Mouse (Mus musculus) urinary bladder, postnatal 4 days (tissue): Measurements from ENCODE around the gene Cox20.
A peak's percentile ranks its signal among the peaks of the same experiment; 100 is the strongest.
"Not testable (repeated sequence)": the region's sequence is repeated elsewhere in the genome, so short reads cannot be mapped to it uniquely, and the experiment has no call there.

ENCODE experiments used
- DNase-seq, 2 experiments: peaks; one replicate each; pipeline ENCODE4 v3.0.0; 2021 to 2022; ENCODE audit warnings: low spot score in 2 of 2

Cox20 gene

DNA sequence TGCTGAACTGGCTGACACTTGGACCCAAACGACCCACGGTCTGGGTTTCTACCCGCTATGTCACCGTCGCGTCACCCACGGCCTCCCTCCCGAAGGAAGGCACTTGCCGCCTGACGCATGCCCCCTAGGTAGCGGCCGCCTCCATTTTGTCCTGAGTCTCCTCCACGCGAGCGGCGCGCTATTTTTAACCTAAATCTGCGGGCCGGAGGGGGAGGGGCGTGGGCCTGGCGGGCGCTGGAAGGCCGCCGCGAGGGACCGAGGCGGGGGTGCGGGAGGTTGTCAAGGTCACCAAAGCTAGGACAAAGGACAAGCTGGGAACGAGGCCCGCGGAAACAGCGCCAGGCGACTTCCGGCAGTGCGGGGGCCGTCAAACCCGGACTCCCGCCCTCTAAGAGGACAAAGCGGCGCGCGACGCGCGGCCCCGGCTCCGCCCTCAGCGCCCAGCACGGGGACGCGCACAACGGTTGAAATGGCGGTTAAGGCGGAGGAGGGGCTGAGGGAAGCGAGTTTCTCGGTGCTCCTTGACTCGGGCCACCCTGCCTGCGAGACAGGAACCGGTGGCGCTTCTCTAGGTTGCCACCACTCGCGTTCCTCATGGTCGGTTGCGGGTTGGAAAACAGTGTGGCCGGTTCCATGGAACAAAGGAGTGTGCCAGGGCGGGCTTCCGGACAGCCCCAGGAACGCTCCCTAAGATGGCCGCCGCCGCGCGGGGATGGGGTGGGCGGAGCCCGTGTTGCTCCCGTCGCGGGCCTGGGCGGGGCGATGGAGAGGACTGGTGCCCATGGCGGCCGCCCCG is at the start of gene Cox20:
Gene Cox20 (plus strand): TSS at position 742 of the 796 bp plus-strand sequence.
- DNase-seq, result peak; percentile 95 to 97

DNA sequence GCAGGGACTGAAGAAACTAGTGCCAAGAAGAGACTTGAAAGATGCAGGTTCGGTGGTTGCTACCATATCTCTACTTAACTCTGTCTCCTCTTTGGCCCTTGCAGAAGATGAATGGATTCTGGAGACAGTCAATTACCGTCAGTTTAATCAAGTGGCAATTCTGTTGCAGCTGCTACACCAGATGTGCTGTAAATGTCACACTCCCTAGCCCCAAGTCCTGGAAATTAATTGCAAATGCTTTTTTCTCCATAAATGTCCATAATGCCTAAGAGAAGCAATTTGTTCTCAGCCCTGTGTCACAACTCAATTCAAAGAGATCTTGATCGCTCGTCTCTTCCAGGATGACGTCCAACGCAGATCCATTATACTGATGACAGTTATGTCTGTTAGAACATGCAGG is 48.3 kb upstream of the Cox20 start:
- DNase-seq, result no peak

DNA sequence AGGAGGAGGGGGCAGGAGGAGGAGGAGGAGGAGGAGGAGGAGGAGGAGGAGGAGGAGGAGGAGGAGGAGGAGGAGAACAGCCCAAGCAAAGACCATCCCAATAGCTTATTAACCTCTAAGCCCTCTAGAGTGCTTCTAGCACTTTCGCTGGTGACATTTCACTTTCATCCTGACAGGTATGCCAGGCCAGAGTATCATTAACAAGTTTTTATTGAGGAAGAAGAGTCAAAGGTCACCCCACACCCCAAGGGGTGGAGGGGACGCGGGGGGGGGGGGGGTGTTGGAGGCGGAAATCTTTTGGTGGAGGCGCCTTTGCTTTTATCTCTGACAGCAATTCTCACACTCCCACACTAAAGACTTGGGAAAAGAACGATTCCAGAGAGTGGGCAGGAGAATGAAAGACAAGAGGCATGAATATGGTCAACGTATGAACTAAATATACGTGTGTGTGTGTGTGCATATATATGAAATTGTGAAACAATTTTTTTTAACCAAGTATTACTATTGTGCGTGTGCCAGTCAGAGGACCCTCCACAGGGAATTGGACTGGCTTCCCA is 43.7 kb upstream of the Cox20 start:
- DNase-seq, result no peak

DNA sequence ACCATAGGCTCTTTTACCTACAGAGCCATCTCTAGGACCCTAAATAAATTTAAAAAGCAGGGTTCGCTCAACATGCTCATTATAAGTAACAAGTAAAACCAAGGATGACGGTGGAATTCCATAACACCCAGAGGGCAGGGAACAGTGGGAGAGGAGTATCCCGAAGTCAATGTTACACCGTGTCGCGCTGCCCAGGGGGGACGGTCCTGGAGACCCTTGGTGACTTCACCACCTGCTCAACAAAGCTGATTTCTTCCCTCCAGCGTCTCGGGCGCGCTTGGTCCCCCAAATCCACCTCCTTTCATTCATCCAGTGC is 43.2 kb upstream of the Cox20 start:
- DNase-seq, result no peak

DNA sequence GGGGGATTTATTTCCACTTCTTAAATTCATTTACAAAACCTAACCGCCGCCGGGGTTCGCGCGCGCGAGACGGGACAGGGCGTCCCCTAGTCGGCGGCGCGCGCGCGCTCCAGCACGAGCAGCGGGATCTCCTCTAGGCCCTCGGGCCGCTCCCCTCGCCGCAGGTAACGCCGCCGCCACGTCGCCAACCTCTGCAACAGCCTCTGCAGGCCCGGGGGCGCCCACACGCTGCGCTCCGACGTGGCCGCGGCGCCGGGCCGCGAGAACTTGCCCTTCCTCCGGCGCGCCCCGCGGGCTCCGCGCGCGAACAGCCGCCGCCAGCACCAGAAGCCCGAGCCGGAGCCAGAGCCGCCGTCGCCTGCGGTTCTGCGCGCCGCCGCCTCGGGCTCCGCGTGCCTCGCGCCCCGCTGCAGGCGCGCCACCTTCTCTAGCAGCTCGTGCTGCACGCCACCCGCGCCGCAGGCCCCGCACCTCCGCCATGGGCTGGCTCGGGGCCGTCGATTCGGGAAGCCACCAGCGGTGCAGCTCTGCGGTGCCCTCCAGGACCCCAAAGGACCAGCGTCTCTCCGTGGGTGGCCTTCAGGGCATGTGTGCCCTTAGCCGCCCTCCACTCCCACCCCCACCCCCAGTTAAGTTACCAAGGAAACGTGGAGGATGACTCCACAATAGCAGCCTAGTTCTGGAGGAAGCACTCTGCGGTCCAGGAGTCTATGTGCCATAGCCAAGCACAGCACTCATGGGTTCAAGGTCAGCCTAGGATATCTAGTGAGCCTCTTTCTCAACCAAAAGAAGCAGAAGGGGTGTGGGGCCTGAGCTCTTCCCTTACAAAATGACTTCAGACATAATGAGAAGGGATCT is 42.6 kb upstream of the Cox20 start:
- DNase-seq, result peak; percentile 63 to 73

DNA sequence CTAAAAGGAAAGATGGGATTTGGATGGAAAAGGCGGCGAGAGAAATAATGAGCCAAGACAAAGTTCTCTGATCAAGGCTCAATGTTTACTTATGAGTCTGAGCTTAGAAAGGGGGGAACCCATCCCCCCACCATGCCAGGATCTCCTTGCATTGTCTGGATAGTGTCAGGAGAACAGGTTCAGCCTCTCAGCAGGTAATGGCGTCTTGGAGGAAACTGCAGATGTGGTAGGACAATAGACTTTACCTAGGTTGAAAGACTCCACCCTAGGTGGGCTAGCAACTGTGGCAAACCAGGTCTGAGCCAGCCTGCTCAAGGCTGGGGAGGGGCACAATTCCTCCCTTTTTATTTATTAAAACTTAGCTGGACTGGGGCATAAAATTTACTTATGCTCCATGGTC is 35.6 kb upstream of the Cox20 start:
- DNase-seq, result not testable (repeated sequence)

DNA sequence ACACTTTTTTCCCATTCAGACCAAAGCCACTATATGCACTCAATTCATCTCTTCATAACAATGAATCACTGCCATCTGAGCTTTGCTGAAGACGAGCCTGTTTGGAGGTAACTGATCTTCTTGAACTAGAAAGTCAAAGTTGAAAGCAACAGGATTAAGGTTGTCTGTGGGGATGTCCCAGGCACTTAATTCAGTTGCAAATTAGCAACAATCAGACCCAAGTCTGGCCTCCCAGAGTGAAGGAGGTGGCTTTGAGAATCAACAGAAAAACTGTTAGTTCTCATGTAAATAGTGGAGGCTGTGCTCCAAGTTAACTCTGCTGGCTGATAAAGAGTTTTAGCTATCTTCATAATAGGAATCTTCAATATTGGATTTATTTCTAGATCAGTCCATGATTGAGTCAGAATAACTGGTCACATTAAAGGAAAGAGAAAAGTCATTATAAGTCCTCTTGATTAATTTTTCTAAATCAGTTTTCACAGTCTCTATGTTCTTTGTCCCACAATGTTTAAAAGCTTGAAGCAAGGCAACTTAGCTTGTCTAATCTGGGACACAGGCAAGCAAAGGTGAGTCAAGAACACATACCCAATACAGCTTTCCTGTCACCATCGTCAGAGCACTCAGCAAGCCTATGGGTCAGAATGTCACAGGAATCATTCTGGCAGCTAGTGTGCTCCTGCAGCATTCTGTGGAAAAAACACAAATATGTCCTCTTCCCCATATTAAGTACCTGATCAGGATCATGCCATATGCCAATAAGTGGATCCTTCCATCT is 34.8 kb upstream of the Cox20 start:
- peak in 1 of 2 experiments; percentile 14 for DNase-seq

DNA sequence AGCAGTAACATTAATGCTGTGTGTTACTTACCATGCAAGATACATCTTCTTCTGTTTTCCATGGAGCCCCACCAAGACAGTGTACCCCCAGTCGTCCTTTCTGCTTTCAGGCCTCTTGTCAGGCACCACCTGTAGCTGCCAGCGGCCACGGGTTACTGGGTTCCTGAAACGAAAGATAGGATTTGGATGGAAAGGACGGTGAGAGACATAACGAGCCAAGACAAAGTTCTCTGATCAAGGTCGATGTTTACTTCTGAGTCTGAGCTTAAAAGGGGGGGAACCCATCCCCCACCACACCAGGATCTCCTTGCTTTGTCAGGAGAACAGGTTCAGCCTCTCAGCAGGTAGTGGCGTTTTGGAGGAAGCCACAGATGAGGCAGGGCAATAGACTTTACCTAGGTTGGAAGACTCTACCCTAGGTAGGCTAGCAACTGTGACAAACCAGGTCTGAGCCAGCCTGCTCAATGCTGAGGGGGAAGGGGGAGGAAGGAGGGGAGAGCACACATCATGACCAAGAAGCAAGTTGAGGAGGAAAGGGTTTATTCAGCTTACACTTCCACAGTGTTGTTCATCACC is 31.2 kb upstream of the Cox20 start:
- peak in 1 of 2 experiments; percentile 53 for DNase-seq

DNA sequence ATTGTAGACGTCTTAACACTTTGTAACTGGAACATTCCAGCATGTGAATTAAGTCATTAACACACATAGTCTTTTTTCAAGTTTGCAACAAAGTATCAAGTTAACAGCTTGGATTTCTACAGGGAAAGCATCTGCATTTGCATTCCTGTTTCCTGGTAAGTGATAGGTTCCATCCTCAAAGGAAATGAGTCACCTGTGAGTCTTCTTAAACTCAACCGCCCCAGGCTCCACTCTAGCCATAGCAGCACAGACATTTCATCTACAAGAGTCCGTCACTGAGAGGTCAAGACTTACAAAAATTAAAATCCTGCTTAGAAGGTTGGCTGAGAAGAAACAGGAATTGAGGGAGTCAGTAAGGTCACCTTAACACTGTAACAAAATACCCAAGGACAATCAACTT is 27.2 kb upstream of the Cox20 start:
- DNase-seq, result no peak

DNA sequence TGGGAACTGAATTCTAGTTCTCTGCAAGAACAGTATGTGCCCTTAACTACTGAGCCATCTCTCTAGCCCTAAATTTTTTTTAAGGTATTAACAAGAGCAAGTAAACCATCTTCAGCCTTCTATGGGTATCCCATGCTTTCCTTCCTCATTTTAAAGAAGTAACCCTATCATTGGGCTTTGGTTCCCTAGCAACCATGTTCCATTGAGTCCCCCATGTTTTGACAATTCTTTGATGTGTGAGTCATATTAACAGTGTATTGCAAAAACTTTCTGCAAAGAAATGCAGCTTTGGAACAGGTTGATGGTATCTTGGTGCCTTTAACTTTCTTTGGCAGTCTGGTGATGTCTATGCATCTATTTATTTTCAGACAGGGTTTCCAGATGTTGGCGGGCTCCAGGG is 24.9 kb upstream of the Cox20 start:
- DNase-seq, result no peak

DNA sequence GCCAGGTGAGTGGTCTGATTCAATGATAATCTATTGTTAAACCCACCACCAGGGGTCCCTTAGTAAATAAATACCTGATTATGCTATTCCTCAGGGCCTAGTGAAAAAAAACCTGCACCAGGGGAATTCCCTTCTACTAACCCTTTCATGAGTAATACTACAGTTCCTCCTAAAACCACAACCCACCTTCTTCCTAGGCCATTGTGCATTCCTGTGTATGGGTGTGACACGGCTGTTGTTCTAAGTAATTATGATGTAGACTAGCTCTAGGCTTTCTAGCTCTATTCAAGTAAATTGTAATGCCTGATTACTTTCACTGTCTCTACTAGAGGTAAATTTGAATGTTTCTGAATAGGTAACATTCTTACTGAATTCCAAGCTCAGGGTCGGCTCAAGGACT is 17.7 kb upstream of the Cox20 start:
- not testable (repeated sequence) for DNase-seq

DNA sequence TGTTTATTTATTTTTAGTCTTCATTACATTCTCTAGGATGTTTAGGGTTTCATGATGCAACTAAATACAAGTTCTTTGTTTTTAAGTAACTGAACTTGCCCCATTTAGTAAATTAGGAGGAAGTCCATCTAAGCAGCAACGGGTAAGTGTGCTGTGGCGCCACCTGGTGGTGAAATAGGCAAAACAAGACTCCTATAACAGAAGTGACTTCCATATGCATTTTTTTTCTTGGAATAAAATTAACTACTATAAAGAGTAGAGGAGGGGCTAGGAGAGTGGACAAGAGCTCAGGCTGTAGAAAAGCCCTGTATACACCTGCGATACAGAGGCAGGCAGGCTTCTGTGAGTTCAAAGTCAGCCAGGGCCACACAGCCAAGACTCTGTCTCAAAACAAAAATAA is 15.5 kb upstream of the Cox20 start:
- DNase-seq, result peak; percentile 57 to 79

DNA sequence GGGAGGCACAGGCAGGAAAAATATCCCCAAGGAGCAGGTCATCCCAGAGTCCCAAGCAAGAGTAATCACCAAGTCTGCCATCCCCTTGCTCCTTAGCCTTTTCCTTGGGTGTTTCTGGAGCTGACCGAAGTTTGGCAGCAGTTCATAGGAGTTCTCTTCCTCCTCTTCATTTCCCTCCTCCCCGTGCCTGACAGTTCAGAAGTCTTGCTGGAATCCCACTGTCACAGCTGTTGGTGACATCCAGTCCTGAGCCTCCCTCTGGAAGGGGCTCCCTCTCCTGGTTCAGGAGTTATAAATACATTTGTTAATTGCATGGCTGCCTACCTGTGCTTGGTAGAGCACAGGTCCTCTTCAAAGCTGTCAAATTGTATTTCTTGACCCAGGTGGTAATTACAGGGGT is 9.4 kb upstream of the Cox20 start:
- DNase-seq, result no peak

DNA sequence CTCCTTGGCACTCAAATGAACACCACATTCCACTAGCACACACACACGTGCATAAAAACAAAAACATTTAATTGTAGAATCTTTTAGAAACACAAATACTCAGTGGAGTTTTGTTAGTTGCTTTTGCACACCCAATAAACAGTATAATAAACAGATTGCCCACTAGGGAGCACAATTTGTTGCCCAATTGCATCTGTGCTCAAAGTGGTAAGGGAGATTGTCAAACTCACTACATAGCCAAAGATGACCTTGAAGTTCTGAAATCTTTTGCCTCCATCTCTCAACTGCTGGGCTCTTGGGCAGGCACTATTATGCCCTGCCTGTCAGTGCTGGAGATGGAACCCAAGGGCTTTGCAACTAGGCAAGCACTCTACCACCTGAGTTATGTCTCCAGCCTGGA is 8.8 kb upstream of the Cox20 start:
- no peak for DNase-seq

DNA sequence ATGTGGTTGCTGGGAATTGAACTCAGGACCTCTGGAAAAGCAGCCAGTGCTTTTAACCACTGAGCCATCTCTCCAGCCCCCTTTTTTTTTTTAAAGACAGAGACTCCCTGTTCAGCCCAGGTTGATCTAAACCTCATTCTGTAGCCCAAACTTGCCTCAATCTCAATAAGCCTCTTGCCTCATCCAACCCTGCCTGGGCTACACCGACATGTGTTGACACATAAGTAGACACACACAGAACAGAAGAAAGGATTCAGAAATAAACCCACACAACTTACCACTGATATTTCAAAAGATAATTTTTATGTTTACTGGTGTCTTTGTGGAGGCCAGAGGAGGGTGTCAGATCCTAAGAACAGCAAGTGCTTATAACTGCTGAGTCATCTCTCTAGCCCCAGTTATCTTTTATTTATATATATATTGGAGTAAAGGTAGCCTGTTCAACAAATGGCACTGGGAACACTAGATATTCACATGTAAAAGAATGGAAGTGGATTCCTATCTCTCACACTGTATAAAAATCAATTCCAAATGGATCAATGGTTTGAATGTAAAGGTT is 5.8 kb upstream of the Cox20 start:
- DNase-seq, result no peak

DNA sequence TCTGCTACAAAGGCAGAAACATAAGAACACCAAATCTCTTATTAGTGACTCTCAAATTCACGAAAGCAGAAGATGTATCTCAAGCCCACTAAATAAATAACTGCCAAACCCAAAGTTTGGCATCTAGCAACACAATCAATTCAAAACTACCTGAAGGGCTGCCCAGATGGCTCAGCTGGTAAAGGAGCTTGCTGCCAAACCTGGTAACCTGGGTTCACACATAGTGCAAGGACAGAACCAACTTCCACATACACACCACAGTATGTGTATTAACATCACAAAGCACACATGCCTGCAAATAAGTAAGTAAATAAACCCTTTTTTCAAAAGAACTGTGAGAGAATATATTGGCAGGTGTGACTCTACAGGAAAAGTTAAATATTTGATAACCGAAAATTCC is 4.7 kb upstream of the Cox20 start:
- DNase-seq, result no peak

DNA sequence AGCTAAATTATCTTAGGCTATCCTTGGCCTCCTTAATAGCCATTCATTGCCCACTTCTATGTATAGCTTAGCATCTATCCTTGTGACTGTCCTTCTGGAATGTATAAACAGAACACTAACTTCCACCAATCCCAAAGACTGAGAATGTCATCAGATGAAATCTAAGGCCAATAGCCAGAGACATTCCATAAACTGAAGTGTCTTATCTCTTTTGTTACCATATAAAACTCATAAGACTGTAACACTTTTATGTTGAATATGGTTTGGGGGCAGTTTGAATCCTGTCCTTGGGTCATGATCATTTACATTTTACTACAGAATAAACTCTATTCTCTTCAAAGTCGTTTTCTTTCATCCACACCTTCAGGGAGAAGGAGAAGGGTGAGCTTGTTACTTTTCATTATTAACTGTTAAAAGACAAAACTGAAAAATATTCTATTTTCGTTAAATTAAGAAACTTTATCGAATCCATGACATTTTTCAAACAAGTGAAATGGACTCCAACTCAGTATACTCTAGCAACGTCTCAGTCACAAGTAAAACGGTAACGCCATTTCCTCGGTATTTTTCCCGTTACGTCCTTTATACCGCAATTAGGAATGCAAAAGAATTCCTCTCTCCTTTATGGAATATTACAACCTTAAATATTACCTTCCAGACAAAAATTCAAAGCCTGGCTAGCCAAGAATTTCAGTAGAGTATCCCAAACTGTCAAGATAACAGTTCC is 1.5 kb upstream of the Cox20 start:
- no peak for DNase-seq

DNA sequence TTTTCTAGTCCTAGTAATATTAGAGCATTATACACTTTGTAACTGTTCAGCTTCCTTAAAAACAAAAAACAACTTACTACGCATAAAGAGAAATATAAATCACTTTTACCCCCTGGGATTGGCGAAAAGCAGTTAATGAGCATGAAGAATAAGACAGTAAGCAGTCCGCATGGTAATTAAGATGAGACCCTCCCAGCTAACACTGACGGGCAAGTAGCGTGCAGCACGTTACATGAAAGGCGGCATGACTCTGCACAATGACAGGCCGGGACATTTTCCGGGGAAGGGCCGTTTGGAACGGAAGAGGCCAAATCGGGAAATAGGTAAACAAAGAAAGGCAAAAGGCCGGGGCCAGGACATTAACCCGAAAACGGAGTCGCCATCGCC is 935 bp upstream of the Cox20 start:
- DNase-seq, result peak in 1 of 2 experiments; percentile 85

DNA sequence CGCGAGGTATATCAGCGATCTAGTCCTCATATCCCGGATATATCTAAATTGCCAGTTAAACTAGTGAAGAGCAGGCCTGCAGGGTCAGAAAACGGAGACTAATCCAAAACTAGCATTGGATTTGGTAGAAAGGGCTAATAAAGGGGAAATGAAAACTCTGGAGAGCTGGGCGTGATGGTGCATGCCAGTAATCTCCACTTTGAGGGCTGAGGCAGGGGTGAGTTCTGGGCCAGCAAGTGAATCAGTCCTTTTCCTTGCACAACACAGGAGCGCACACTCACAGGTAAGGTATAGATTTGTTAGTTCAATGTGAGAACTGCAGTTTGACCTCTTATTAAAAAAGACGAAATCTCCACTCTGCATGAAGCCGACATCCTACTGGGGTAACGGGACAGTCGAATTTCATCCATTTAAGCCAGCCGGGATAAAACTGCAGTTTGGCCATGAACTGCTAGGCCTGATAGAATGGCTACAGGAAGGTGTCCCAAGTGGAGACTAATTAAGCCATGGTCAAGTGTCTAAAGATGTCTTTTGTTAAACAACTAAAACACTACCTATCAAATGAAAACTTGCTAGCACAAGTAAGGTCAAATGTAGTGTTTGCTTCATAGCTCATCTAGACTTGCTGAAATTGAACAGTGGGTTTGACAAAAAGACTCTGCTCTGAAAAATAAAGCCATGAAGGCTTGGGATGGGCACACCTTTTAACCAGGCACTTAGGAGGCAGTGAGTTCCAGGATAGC is 536 bp downstream of the Cox20 start:
- DNase-seq, result no peak
